Mouse (Mus musculus): ENCODE measurements around the gene Laptm5. TPM values are rescaled to one million over a fixed set of nuclear protein-coding genes. Genes with fewer than 3 reads are reported as not detected.

Laptm5 gene
- total and polyA plus RNA-seq, 2 experiments from 2014 or later: 25.5 to 34.3 TPM

DNA sequence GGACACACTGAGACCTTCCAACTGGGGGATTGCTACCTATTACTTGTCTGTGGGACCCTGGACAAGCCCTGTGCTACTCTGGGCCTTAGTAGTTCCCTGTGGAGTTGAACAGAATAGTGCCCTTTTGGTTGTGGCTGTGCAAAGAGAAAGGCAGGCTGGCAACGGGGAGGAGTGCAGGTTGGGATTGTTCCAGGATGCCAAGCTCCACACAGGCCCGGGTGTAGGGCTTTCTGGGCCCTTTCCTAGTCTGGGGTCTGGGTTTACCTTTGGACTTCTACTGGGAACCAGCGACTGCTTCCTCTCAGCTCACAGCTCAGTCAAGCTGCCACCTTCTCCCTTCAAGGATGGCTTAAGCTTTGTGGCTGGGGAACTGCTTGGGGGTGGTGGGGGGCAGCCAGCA, 586 bp downstream of the Laptm5 start:
- WGBS: 57% methylated on average over 3 of the region's 3 CpGs
- Histone ChIP-seq H3K9me3 (ENCODE audit: low read length) (no peaks in the 10 kb centered on the region), H3K27me3 (ENCODE audit: insufficient read depth, low read length) (no peaks in the 10 kb centered on the region), H3K4me2 (ENCODE audit: low read depth) (no peak overlapping the region), H3K9ac (no peak overlapping the region), H3K36me3 (ENCODE audit: insufficient read depth) (no peaks in the 10 kb centered on the region), H3K27ac (ENCODE audit: low read depth, low read length) (no peak overlapping the region), H3K4me1 (ENCODE audit: insufficient read depth) (no peaks in the 10 kb centered on the region), H3K4me3 (ENCODE audit: low read depth, low read length) (no peak overlapping the region)
- TF ChIP-seq CTCF (IDR thresholded peaks at IDR 0.05; ENCODE audit: low read depth): no peak
- DNase-seq (no peak), ATAC-seq (no peak)

GRCm38 (mm10) chr4:130914011-130914410, 1.1 kb downstream of the Laptm5 start:
- no peak overlapping the region for H3K27ac ChIP-seq (ENCODE audit: low read depth, low read length)
- no peak overlapping the region for H3K4me3 ChIP-seq (ENCODE audit: low read depth, low read length)
- ATAC-seq (no peak), DNase-seq (no peak)
- H3K4me1 ChIP-seq (ENCODE audit: insufficient read depth): no peaks in the 10 kb centered on the region
- no peak overlapping the region for H3K4me2 ChIP-seq (ENCODE audit: low read depth)
- no peak overlapping the region for H3K9ac ChIP-seq
- H3K9me3 ChIP-seq (ENCODE audit: low read length): no peaks in the 10 kb centered on the region
- WGBS: 91% methylated on average over 4 of the region's 4 CpGs
- H3K36me3 ChIP-seq (ENCODE audit: insufficient read depth): no peaks in the 10 kb centered on the region
- H3K27me3 ChIP-seq (ENCODE audit: insufficient read depth, low read length): no peaks in the 10 kb centered on the region
- TF ChIP-seq CTCF (IDR thresholded peaks at IDR 0.05; ENCODE audit: low read depth): no peak

DNA sequence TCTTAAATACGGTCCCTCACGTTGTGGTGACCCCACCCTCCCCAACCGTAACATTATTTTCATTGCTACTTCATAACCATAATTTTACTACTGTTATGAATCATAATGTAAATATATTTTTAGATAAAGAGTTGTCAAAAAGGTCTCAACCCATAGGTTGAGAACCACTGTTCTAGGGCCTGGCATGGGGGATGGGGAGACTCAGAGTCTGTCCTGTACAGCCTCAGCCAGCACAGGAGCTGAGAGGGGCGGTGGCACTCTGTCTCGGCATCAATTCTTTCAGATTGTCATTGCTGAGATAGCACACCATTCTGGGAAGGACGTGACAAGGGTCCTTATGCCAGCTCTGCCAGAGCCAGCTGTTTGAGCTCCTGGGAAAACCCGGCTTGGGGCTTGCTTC, 1.6 kb downstream of the Laptm5 start:
- ATAC-seq: no peak
- Histone ChIP-seq H3K4me1 (ENCODE audit: insufficient read depth) (no peaks in the 10 kb centered on the region), H3K27ac (ENCODE audit: low read depth, low read length) (no peak overlapping the region), H3K27me3 (ENCODE audit: insufficient read depth, low read length) (no peaks in the 10 kb centered on the region), H3K9ac (no peak overlapping the region), H3K9me3 (ENCODE audit: low read length) (no peaks in the 10 kb centered on the region), H3K36me3 (ENCODE audit: insufficient read depth) (no peaks in the 10 kb centered on the region), H3K4me3 (ENCODE audit: low read depth, low read length) (no peak overlapping the region), H3K4me2 (ENCODE audit: low read depth) (no peak overlapping the region)
- no peak for TF ChIP-seq CTCF (IDR thresholded peaks at IDR 0.05; ENCODE audit: low read depth)
- 64% methylated on average over 7 of the region's 7 CpGs for WGBS
- no peak for DNase-seq

DNA sequence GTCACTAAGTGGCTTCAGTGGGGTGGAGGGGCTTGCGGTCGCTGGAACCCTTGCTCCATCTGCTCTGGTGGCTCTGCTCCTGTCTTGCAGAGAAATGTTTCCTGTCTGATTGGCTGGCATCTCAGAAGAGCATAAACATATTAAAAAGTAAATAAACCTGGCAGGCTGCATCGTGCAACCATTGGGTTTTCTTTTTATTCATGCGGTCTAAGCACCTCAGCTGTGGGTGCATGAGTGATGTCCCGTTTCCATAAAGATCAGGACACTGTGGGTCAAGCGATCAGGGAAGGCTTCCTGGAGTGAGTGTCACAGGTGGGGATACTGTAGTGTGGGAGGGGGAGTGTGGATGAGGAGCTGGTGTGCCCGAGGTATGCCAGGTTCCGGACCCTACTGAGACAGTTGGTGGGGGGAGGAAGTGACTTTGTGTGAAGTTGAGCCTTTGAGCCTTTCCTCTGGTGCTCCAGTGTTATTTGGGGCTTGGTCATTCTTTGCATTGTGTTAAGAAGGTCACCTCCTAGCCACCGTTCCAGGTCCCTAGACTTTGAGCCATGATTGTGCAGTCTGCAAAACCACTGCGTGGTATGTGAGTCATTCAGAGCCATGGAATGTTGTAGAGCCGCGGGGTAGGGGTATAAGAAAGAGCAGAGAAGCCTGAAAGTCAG, 2.2 kb downstream of the Laptm5 start:
- 80% methylated on average over 12 of the region's 12 CpGs for WGBS
- Histone ChIP-seq H3K27me3 (ENCODE audit: insufficient read depth, low read length) (no peaks in the 10 kb centered on the region), H3K36me3 (ENCODE audit: insufficient read depth) (no peaks in the 10 kb centered on the region)

DNA sequence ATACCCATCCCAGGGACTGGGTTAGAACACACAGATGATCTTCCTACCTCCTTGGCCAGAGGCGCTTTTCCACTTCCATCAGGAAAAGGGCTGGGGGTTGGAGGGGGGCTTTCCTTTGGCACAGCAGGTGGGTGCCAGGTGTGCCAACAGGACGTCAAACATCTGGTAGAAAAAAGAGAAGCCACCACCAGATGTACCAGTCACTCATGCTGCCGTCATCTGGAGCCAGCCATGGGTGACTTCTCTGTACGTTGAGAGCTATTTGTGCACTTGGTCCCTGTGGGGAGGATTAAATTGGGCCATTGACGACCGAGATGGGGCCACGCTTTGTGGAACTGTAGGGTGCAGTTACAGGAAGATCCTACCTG, 2.7 kb downstream of the Laptm5 start:
- no peak for ATAC-seq
- DNase-seq: no peak
- Histone ChIP-seq H3K4me2 (ENCODE audit: low read depth) (no peak overlapping the region), H3K4me1 (ENCODE audit: insufficient read depth) (no peaks in the 10 kb centered on the region), H3K4me3 (ENCODE audit: low read depth, low read length) (no peak overlapping the region), H3K27me3 (ENCODE audit: insufficient read depth, low read length) (no peaks in the 10 kb centered on the region), H3K36me3 (ENCODE audit: insufficient read depth) (no peaks in the 10 kb centered on the region), H3K9ac (no peak overlapping the region), H3K27ac (ENCODE audit: low read depth, low read length) (no peak overlapping the region), H3K9me3 (ENCODE audit: low read length) (no peaks in the 10 kb centered on the region)
- 60% methylated on average over 7 of the region's 7 CpGs for WGBS
- TF ChIP-seq CTCF (IDR thresholded peaks at IDR 0.05; ENCODE audit: low read depth): no peak

More for the DNA sequence above, 2.2 kb downstream of the Laptm5 start:
- no peak overlapping the region for H3K9ac ChIP-seq
- no peak overlapping the region for H3K27ac ChIP-seq (ENCODE audit: low read depth, low read length)
- no peak overlapping the region for H3K4me2 ChIP-seq (ENCODE audit: low read depth)
- H3K4me1 ChIP-seq (ENCODE audit: insufficient read depth): no peaks in the 10 kb centered on the region
- no peak overlapping the region for H3K4me3 ChIP-seq (ENCODE audit: low read depth, low read length)
- no peak for TF ChIP-seq CTCF (IDR thresholded peaks at IDR 0.05; ENCODE audit: low read depth)
- no peaks in the 10 kb centered on the region for H3K9me3 ChIP-seq (ENCODE audit: low read length)
- no peak for ATAC-seq
- no peak for DNase-seq

GRCm38 (mm10) chr4:130916639-130917038, 3.7 kb downstream of the Laptm5 start:
- DNase-seq (no peak), ATAC-seq (no peak)
- Histone ChIP-seq H3K9ac (no peak overlapping the region), H3K9me3 (ENCODE audit: low read length) (no peaks in the 10 kb centered on the region), H3K4me3 (ENCODE audit: low read depth, low read length) (no peak overlapping the region), H3K4me1 (ENCODE audit: insufficient read depth) (no peaks in the 10 kb centered on the region), H3K27me3 (ENCODE audit: insufficient read depth, low read length) (no peaks in the 10 kb centered on the region), H3K27ac (ENCODE audit: low read depth, low read length) (no peak overlapping the region), H3K36me3 (ENCODE audit: insufficient read depth) (no peaks in the 10 kb centered on the region), H3K4me2 (ENCODE audit: low read depth) (no peak overlapping the region)
- 84% methylated on average over 7 of the region's 7 CpGs for WGBS
- TF ChIP-seq CTCF (IDR thresholded peaks at IDR 0.05; ENCODE audit: low read depth): no peak

DNA sequence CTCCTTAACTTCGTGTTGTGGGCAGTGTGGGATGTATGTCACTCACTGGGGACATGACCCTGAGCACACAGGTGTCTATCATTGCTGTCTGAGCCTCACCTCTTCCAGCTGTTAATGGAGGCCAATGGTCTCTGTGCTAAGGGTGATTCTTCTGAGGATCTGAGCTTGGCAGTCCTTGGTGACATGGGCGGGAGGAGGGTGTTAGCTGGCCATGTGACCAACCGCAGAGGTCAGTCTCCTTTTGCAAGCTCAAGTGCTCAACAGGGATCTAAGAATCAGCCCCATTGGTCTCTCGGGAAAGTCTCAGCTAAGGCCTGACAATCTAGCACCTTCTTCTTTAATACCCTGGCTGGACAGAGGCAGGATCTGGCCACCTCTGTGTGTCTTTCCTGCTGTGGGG, 4.6 kb downstream of the Laptm5 start:
- WGBS: 77% methylated on average over 4 of the region's 4 CpGs
- no peaks in the 10 kb centered on the region for H3K36me3 ChIP-seq (ENCODE audit: insufficient read depth)
- no peak overlapping the region for H3K4me2 ChIP-seq (ENCODE audit: low read depth)
- no peak for TF ChIP-seq CTCF (IDR thresholded peaks at IDR 0.05; ENCODE audit: low read depth)
- no peak overlapping the region for H3K4me3 ChIP-seq (ENCODE audit: low read depth, low read length)
- no peaks in the 10 kb centered on the region for H3K27me3 ChIP-seq (ENCODE audit: insufficient read depth, low read length)
- DNase-seq (no peak), ATAC-seq (no peak)
- no peak overlapping the region for H3K9ac ChIP-seq
- no peaks in the 10 kb centered on the region for H3K9me3 ChIP-seq (ENCODE audit: low read length)
- H3K4me1 ChIP-seq (ENCODE audit: insufficient read depth): no peaks in the 10 kb centered on the region
- H3K27ac ChIP-seq (ENCODE audit: low read depth, low read length): no peak overlapping the region

Measured in forebrain, postnatal 0 days (tissue).